Mouse (Mus musculus) megakaryocyte, embryonic 14.5 days (primary cell): ENCODE data around the gene Tmem79. TPM values are rescaled to one million over a fixed set of nuclear protein-coding genes. Genes with fewer than 3 reads are reported as not detected.
A peak's percentile ranks its signal among the peaks of the same experiment; 100 is the strongest.

Source experiments
- H3K27me3 ChIP-seq: replicated peaks from 2 replicates; pipeline ENCODE3; 2012; ENCODE audit warnings: inconsistent platforms
- H3K36me3 ChIP-seq: replicated peaks from 2 replicates; pipeline ENCODE3; 2012; ENCODE audit warnings: low read length, inconsistent platforms, mixed read lengths
- H3K4me1 ChIP-seq: 2 replicates; pipeline ENCODE4 v1.6.1; 2012; ENCODE audit warnings: inconsistent platforms
- H3K4me3 ChIP-seq: replicated peaks from 2 replicates; pipeline ENCODE3; 2012; ENCODE audit warnings: moderate library complexity, mild to moderate bottlenecking, inconsistent platforms
- H3K9me3 ChIP-seq: 2 replicates; pipeline ENCODE4 v1.6.1; 2012; ENCODE audit warnings: inconsistent platforms
- FLI1 ChIP-seq: IDR thresholded peaks from 2 replicates; pipeline ENCODE4 v1.6.1; 2012; ENCODE audit warnings: low read length, inconsistent platforms, mixed read lengths
- GATA1 ChIP-seq: IDR thresholded peaks from 3 replicates; pipeline ENCODE4 v1.6.1; 2012; ENCODE audit warnings: mixed read lengths, low read length, inconsistent platforms, borderline replicate concordance
- polyA plus RNA-seq: library from polyadenylated mRNA; stranded (reverse); fragments of >175 nt; gene quantifications from 2 replicates; pipeline ENCODE4 v1.2.3, GENCODE M21; 2012; ENCODE audit warnings: low replicate concordance; ENCODE audit not compliant: insufficient read depth

The Tmem79 gene
- polyA plus RNA-seq, 1 experiment = 2.3 TPM

DNA sequence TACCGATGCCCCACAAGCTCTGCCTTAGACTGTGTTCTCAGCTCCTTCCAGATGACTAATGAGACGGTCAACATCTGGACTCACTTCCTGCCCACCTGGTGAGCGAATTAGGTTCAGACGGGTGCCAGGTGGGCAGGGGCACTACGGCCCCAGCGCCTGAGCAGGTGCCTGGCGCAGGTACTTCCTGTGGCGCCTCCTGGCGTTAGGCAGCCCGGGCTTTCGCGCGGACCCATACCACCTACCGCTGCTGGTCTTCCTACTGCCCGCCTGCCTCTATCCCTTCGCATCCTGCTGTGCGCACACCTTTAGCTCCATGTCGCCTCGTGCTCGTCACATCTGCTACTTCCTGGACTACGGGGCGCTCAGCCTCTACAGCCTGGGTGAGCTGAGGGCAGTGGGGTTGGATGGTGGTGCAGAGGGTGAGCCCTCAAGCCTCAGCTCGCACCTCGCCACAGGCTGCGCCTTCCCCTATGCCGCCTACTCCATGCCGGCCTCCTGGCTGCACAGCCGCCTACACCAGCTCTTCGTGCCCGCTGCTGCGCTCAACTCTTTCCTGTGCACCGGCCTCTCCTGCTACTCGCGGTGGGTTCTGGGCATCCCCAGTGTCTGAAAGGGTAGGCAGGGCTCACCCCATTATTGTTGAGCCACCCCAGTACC is 29.9 kb upstream of the Tmem79 start:
- peaks cover 31% of the 10 kb centered on the region for H3K9me3 ChIP-seq
- TF ChIP-seq FLI1 (no peak), GATA1 (no peak)
- H3K4me3 ChIP-seq = peak overlapping the region; percentile 62
- peaks cover 31% of the 10 kb centered on the region for H3K36me3 ChIP-seq
- peaks cover 15% of the 10 kb centered on the region for H3K4me1 ChIP-seq
- H3K27me3 ChIP-seq = peaks cover 35% of the 10 kb centered on the region

DNA sequence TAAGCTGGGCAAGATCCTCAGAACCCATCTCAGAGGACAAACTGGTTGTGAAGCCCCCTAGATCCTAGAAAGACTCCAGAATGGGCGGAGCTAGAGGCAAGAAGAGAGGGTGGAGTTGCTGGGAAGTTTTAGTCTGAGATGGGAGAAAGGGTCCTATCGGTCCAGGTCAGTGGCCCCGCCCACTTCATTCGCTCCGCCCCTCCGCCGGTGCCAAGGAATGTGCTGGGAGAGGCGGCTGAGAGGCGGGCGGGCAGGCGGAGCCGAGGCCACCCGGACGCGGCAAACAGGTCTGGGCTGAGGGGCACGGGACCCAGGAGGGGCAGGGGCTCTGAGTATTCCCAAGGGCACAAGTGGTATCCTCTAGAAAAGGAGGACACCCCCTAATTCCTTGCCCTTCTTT is 28.4 kb upstream of the Tmem79 start, which contains the start of gene Paqr6:
Gene Paqr6, plus strand, starts transcription at position 248 of the 400 bp plus-strand sequence.
- Histone ChIP-seq H3K4me3 (no peak within 1 kb of the TSS), H3K4me1 (peaks cover 20% of the 10 kb centered on the region), H3K27me3 (peaks cover 28% of the 10 kb centered on the region), H3K36me3 (peaks cover 45% of the 10 kb centered on the region), H3K9me3 (peaks cover 16% of the 10 kb centered on the region)
- no peak for TF ChIP-seq GATA1
- no peak for TF ChIP-seq FLI1

- Histone ChIP-seq H3K4me1 (peaks cover 20% of the 10 kb centered on the region), H3K4me3 (no peak overlapping the region)
Observed at GRCm38 (mm10) chr3:88363700-88364099, 27.8 kb upstream of the Tmem79 start.

GRCm38 (mm10) chr3:88361612-88362313 is 25.8 kb upstream of the Tmem79 start:
- Histone ChIP-seq H3K27me3 (peaks cover 21% of the 10 kb centered on the region), H3K9me3 (peaks cover 7% of the 10 kb centered on the region), H3K36me3 (peaks cover 70% of the 10 kb centered on the region), H3K4me3 (no peak overlapping the region), H3K4me1 (peaks cover 25% of the 10 kb centered on the region)
- TF ChIP-seq GATA1 (no peak), FLI1 (no peak)

More at GRCm38 (mm10) chr3:88363700-88364099, 27.8 kb upstream of the Tmem79 start:
- Histone ChIP-seq H3K9me3 (peaks cover 9% of the 10 kb centered on the region), H3K27me3 (peaks cover 26% of the 10 kb centered on the region), H3K36me3 (peaks cover 52% of the 10 kb centered on the region)
- TF ChIP-seq GATA1 = no peak
- TF ChIP-seq FLI1 = no peak

DNA sequence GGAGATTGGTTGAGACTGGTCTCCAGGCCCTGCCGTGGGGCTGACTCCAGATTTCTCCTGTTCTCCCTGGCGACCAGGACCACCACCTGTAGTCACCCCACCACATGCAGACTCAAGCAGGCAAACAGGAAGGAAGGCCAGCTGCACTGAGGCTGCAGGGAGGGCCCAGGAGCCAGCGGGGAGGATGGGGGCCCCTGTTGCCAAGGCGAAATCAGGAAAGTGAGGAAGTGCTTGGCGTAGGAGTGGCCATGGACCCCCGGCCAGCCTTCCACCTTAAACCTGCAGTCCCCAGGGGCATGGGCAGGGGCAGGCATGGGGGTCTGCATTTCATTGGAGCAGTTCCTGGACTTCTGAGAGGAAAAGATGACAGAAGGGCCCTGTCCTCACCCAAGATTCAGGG is 25.1 kb upstream of the Tmem79 start:
- Histone ChIP-seq H3K4me3 (no peak overlapping the region), H3K36me3 (peaks cover 77% of the 10 kb centered on the region), H3K9me3 (peaks cover 7% of the 10 kb centered on the region), H3K4me1 (peaks cover 30% of the 10 kb centered on the region), H3K27me3 (peaks cover 19% of the 10 kb centered on the region)
- TF ChIP-seq GATA1 (no peak), FLI1 (no peak)

- peaks cover 9% of the 10 kb centered on the region for H3K27me3 ChIP-seq
- H3K9me3 ChIP-seq = no peaks in the 10 kb centered on the region
- H3K4me3 ChIP-seq = no peak overlapping the region
- peaks cover 35% of the 10 kb centered on the region for H3K4me1 ChIP-seq
- TF ChIP-seq GATA1 (no peak), FLI1 (no peak)
- peaks cover 88% of the 10 kb centered on the region for H3K36me3 ChIP-seq
Observed at GRCm38 (mm10) chr3:88359989-88360388, 24.0 kb upstream of the Tmem79 start.

- peaks cover 5% of the 10 kb centered on the region for H3K27me3 ChIP-seq
- TF ChIP-seq GATA1 (no peak), FLI1 (no peak)
- no peaks in the 10 kb centered on the region for H3K9me3 ChIP-seq
- no peak overlapping the region for H3K4me3 ChIP-seq
- peaks cover 92% of the 10 kb centered on the region for H3K36me3 ChIP-seq
- H3K4me1 ChIP-seq = peaks cover 35% of the 10 kb centered on the region
Observed at GRCm38 (mm10) chr3:88359584-88359983, 23.6 kb upstream of the Tmem79 start.

DNA sequence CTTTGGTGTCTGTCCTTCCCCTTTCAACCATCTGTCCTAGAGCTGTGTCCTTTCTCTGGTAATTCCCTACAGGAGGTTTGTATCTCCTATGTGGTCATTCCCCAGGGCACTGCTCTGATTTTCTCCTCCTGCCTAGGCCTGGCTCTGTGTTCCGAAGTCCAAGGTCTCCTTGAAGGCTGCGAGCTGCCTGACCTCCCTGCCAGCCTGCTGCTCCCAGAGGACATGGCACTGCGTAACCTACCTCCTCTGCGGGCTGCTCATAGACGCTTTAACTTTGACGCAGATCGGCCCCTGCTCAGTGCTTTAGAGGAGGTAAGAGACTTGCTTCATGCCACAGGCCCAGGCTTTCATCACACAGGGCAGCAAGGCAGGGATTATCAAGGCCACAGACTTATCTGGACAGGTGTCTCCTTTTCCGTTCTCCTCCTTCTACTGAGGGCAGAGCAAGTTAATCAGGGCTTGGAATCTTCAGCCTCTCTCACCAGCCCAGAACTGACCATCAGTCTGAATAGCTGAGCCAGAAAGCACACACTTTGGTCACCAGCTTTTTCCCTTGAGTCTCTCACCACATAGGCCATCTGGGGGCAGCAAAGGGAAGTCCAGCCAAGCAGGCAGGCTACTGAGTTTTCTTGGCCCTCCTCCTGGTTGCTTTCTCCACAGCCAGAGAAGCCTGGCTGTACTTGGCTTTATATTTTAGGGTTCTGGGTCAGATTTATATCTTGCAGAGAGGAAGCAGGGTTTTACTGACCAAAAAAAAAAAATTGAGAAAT is 18.6 kb upstream of the Tmem79 start:
- Histone ChIP-seq H3K36me3 (peaks cover 99% of the 10 kb centered on the region), H3K9me3 (no peaks in the 10 kb centered on the region), H3K27me3 (no peaks in the 10 kb centered on the region), H3K4me3 (no peak overlapping the region), H3K4me1 (peaks cover 40% of the 10 kb centered on the region)
- no peak for TF ChIP-seq GATA1
- TF ChIP-seq FLI1 = no peak

DNA sequence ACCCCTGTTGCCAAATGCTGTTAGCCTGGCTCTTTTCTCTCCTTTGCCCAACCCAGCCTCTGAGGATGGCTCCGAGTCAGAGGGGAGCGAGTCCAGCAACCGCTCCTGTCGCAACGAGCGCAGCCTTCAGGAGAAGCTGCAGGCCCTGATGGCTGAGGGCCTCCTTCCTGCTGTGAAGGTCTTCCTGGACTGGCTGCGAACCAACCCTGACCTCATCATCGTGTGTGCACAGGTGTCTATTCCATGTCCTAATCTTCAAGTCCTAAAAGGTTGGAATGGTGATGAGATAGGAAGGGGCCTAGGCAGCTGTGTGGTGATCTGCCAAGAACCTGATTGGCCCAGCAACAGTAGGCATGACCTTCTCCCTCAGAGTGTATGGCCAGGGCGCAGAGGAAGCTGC is 17.0 kb upstream of the Tmem79 start:
- Histone ChIP-seq H3K4me1 (peaks cover 40% of the 10 kb centered on the region), H3K36me3 (peaks cover 99% of the 10 kb centered on the region), H3K4me3 (no peak overlapping the region), H3K9me3 (no peaks in the 10 kb centered on the region), H3K27me3 (no peaks in the 10 kb centered on the region)
- TF ChIP-seq FLI1 (no peak), GATA1 (no peak)
